In genomic region chr8:104434826-104435354, GRCm38 (mm10) we compare ENCODE assay signal across 12 mouse cellular contexts. TPM values are rescaled to one million over a fixed set of nuclear protein-coding genes. Genes with fewer than 3 reads are reported as not detected.
DNase-seq lines count a peak whose midpoint lies in the region; ATAC-seq and TF ChIP-seq lines count a peak whose summit lies in the region.
"Had no signal": no experiment of that assay in that cellular context is flagged by ENCODE, and none has a peak within 500 bp of the region (broad histone marks: within the 10 kb centered on the region; RNA-seq: fewer than 3 reads in every experiment).

No protein-coding gene starts in this region.

- H3K4me3 ChIP-seq in hindbrain, postnatal 0 days (ENCODE audit: low read length), result no peak overlapping the region
- no peak overlapping the region for H3K4me3 ChIP-seq in hindbrain, embryonic 10.5 days
- H3K4me3 ChIP-seq in E14TG2a.4 (replicated peaks; ENCODE audit: low read length), result peak overlapping the region; percentile 43
- peak overlapping the region in 1 of 2 experiments; percentile 44; a peak in 1 of 4 replicates for H3K4me3 ChIP-seq in ES-E14 (ENCODE audit: insufficient read depth in 1 of 2, low read depth in 1 of 2, low read length in 2 of 2, poor library complexity in 1 of 2, severe bottlenecking in 1 of 2)
- no peak overlapping the region for H3K4me3 ChIP-seq in kidney, embryonic 15.5 days (replicated peaks)
- H3K4me3 ChIP-seq: liver, embryonic 15.5 days; neural tube, embryonic 15.5 days had no signal

- DNase-seq in hindbrain, postnatal 0 days (ENCODE audit: low spot score), result peak; percentile 46
- DNase-seq in hindbrain, embryonic 10.5 days (ENCODE audit: low spot score), result no peak
- DNase-seq in ES-E14 (ENCODE audit: low read depth, low spot score), result no peak
- DNase-seq in cerebellum, postnatal 10 days, result peak; percentile 49 to 56
- DNase-seq in natural killer cell, adult 2 months (ENCODE audit: low spot score in 2 of 2), result no peak
- DNase-seq: right cerebral cortex, postnatal 25 days had no signal

- in situ Hi-C loops in ES-E14 (cut with MboI; ENCODE audit: low sequenced_read_pairs in 2 of 2, unreplicated experiment in 2 of 2), result no loop called here

- H3K36me3 ChIP-seq in hindbrain, postnatal 0 days (ENCODE audit: insufficient read depth, low read length), result peaks cover 66% of the 10 kb centered on the region
- H3K36me3 ChIP-seq in hindbrain, embryonic 10.5 days, result peaks cover 100% of the 10 kb centered on the region
- H3K36me3 ChIP-seq in E14TG2a.4 (ENCODE audit: insufficient read depth, low read length), result peaks cover 81% of the 10 kb centered on the region
- peaks cover 30% of the 10 kb centered on the region for H3K36me3 ChIP-seq in ES-E14 (ENCODE audit: control insufficient read depth, insufficient read depth, low read length, poor library complexity, severe bottlenecking)
- H3K36me3 ChIP-seq in kidney, embryonic 15.5 days, result peaks cover 98% of the 10 kb centered on the region

- 0 out of 2 replicates have a peak, but pooled peaks cover 6% of the 10 kb centered on the region for H3K4me1 ChIP-seq in hindbrain, postnatal 0 days (ENCODE audit: insufficient read depth, low read length)
- H3K4me1 ChIP-seq in hindbrain, embryonic 10.5 days (replicated peaks), result no peaks in the 10 kb centered on the region
- peaks cover 79% of the 10 kb centered on the region for H3K4me1 ChIP-seq in E14TG2a.4 (replicated peaks; ENCODE audit: low read depth, low read length)
- H3K4me1 ChIP-seq in ES-E14 (ENCODE audit: control insufficient read depth in 2 of 2, insufficient read depth in 2 of 2, low read length in 2 of 2, poor library complexity in 1 of 2), result peaks cover 4 to 22% of the 10 kb centered on the region in 2 experiments; a peak in 2 of 4 replicates
- peaks cover 15% of the 10 kb centered on the region for H3K4me1 ChIP-seq in kidney, embryonic 15.5 days

- no peak for ATAC-seq in hindbrain, postnatal 0 days
- no peak for ATAC-seq in kidney, embryonic 15.5 days (replicated peaks; ENCODE audit: low FRiP score)
- ATAC-seq in monocyte, adult 5-6 weeks (replicated peaks; ENCODE audit: insufficient number of reproducible peaks, low FRiP score, low TSS enrichment, poor library complexity, severe bottlenecking), result no peak

- no peaks in the 10 kb centered on the region for H3K9me3 ChIP-seq in hindbrain, postnatal 0 days (ENCODE audit: low read length)
- no peaks in the 10 kb centered on the region; the same call in 1 of the 2 replicates for H3K9me3 ChIP-seq in hindbrain, embryonic 10.5 days
- H3K9me3 ChIP-seq in E14TG2a.4 (ENCODE audit: low read length) (no peaks in the 10 kb centered on the region), ES-E14 (ENCODE audit: control insufficient read depth, insufficient read depth, low read depth, low read length) (no peaks in the 10 kb centered on the region)
- H3K9me3 ChIP-seq in kidney, embryonic 15.5 days (replicated peaks), result no peaks in the 10 kb centered on the region; the same call in 1 of the 2 replicates
- H3K9me3 ChIP-seq: liver, embryonic 15.5 days; neural tube, embryonic 15.5 days had no signal

- H3K27ac ChIP-seq in hindbrain, postnatal 0 days, result peak overlapping the region; percentile 71; the same call in 1 of the 2 replicates
- no peak overlapping the region for H3K27ac ChIP-seq in hindbrain, embryonic 10.5 days
- peak overlapping the region; percentile 56; the same call in 1 of the 2 replicates for H3K27ac ChIP-seq in ES-E14 (ENCODE audit: insufficient read depth, low read depth, low read length, poor library complexity, severe bottlenecking)
- H3K27ac ChIP-seq in kidney, embryonic 15.5 days, result no peak overlapping the region
- H3K27ac ChIP-seq: liver, embryonic 15.5 days had no signal

- TF ChIP-seq CTCF in hindbrain, postnatal 0 days (IDR thresholded peaks at IDR 0.05; ENCODE audit: low read depth), result peak; percentile 54
- no peak; the same call in 1 of the 2 replicates for TF ChIP-seq CTCF in E14TG2a.4 (conservative IDR thresholded peaks at IDR 0.05; ENCODE audit: low read length)

- H3K4me2 ChIP-seq in hindbrain, postnatal 0 days (ENCODE audit: low read depth, low read length), result no peak overlapping the region
- no peak overlapping the region for H3K4me2 ChIP-seq in kidney, embryonic 15.5 days

- WGBS in hindbrain, postnatal 0 days, result 78% methylated on average over 18 of the region's 18 CpGs
- 91% methylated on average over 18 of the region's 18 CpGs for WGBS in hindbrain, embryonic 10.5 days
- 87% methylated on average over 18 of the region's 18 CpGs for WGBS in kidney, embryonic 15.5 days

- H3K27me3 ChIP-seq in hindbrain, postnatal 0 days (ENCODE audit: insufficient read depth, low read length), result no peaks in the 10 kb centered on the region
- no peaks in the 10 kb centered on the region for H3K27me3 ChIP-seq in hindbrain, embryonic 10.5 days (ENCODE audit: insufficient read depth, poor library complexity, severe bottlenecking)
- no peaks in the 10 kb centered on the region for H3K27me3 ChIP-seq in E14TG2a.4 (ENCODE audit: insufficient read depth, low read length)
- H3K27me3 ChIP-seq in kidney, embryonic 15.5 days, result no peaks in the 10 kb centered on the region
- H3K27me3 ChIP-seq: CH12.LX; liver, embryonic 15.5 days; neural tube, embryonic 15.5 days had no signal

- no peak overlapping the region for H3K9ac ChIP-seq in hindbrain, postnatal 0 days (replicated peaks; ENCODE audit: low read length)
- H3K9ac ChIP-seq in ES-E14 (ENCODE audit: insufficient read depth, low read depth, low read length, poor library complexity, severe bottlenecking), result peak overlapping the region; percentile 0; the same call in 1 of the 2 replicates
- H3K9ac ChIP-seq in kidney, embryonic 15.5 days, result no peak overlapping the region
- H3K9ac ChIP-seq: liver, embryonic 15.5 days; neural tube, embryonic 15.5 days had no signal

TF ChIP-seq in ES-E14, 5 proteins besides CTCF, POLR2A, EP300 and RAD21:
- TF ChIP-seq ZNF384 (IDR thresholded peaks at IDR 0.05; ENCODE audit: low read depth, low read length), result no peak
- no peak for TF ChIP-seq ZC3H11A (IDR thresholded peaks at IDR 0.05; ENCODE audit: borderline replicate concordance, low read depth, low read length)
- no peak for TF ChIP-seq MAFK (IDR thresholded peaks at IDR 0.05; ENCODE audit: insufficient read depth, low read depth, low read length)
- no peak for TF ChIP-seq CHD2 (IDR thresholded peaks at IDR 0.05; ENCODE audit: low read depth, low read length)
- TF ChIP-seq HCFC1 (IDR thresholded peaks at IDR 0.05; ENCODE audit: borderline replicate concordance, insufficient read depth, low read length), result no peak

RNA-seq across cellular contexts. Expression of gene Dync1li2, which starts 8.0 kb away (rescaled TPM):
- 59.0 and 59.1 TPM in 2 replicates for total RNA-seq in hindbrain, postnatal 0 days (2014; rRNA removed)
- polyA plus RNA-seq in hindbrain, postnatal 0 days (2015; fragmentation: Nextera tagmentation; extraction: Ambion mirVana), result 71.1 and 73.9 TPM in 2 replicates
- 80.8 and 81.0 TPM in 2 replicates for polyA plus RNA-seq in hindbrain, embryonic 10.5 days (2016; fragmentation: Nextera tagmentation; extraction: Ambion mirVana)
- 27.5 and 28.9 TPM in 2 replicates for total RNA-seq in ES-E14 (2012; rRNA removed)
- polyA plus RNA-seq in kidney, embryonic 15.5 days (2015; fragmentation: Nextera tagmentation; extraction: Ambion mirVana), result 59.5 and 62.6 TPM in 2 replicates
- 57.3 to 86.0 TPM (median 57.8 TPM) in 3 replicates for total RNA-seq in monocyte, adult 5-6 weeks (2017)

RNA-seq across cellular contexts. Expression of gene Cmtm4, which starts 39.3 kb away (rescaled TPM):
- 38.4 and 40.5 TPM in 2 replicates for total RNA-seq in hindbrain, postnatal 0 days (2014; rRNA removed)
- 2.7 and 2.9 TPM in 2 replicates for polyA plus RNA-seq in hindbrain, postnatal 0 days (2015; fragmentation: Nextera tagmentation; extraction: Ambion mirVana)
- 1.9 TPM in 2 replicates for polyA plus RNA-seq in hindbrain, embryonic 10.5 days (2016; fragmentation: Nextera tagmentation; extraction: Ambion mirVana)
- 20.5 and 21.3 TPM in 2 replicates for total RNA-seq in ES-E14 (2012; rRNA removed)
- 3.9 and 4.1 TPM in 2 replicates for polyA plus RNA-seq in kidney, embryonic 15.5 days (2015; fragmentation: Nextera tagmentation; extraction: Ambion mirVana)
- total RNA-seq in monocyte, adult 5-6 weeks (2017), result 0.19 to 0.97 TPM (median 0.64 TPM) in 3 replicates

Comparison
In these comparisons a context has a peak if more than half of its experiments do, and no peak if none do; other contexts are left out.
1. DNase-seq: peak in hindbrain, postnatal 0 days (single experiment) and cerebellum, postnatal 10 days (2 of 2); none in hindbrain, embryonic 10.5 days (single experiment), ES-E14 (single experiment) and natural killer cell, adult 2 months (0 of 2).
2. H3K27ac ChIP-seq: peak in hindbrain, postnatal 0 days (single experiment) and ES-E14 (single experiment); none in hindbrain, embryonic 10.5 days (single experiment) and kidney, embryonic 15.5 days (single experiment).
3. RNA of gene Cmtm4, which starts 39.3 kb away (total RNA-seq): 38.4 to 40.5 TPM in hindbrain, postnatal 0 days and 20.5 to 21.3 TPM in ES-E14; 0.19 to 0.97 TPM in monocyte, adult 5-6 weeks; every median in the first group is over 10 times any median in the second.